Mouse (Mus musculus): ENCODE results near the gene Rnase9.

Gene Rnase9

GRCm38 (mm10) chr14:51041769-51042168 lies at the start of gene Rnase9:
Rnase9 (minus strand) TSS chr14:51041869.
- DNase-seq (ENCODE audit: low spot score in 2 of 2): no peak

- DNase-seq (ENCODE audit: low spot score in 2 of 2): peak; percentile 56 to 93
Observed at GRCm38 (mm10) chr14:51090077-51090781, 48.6 kb upstream of the Rnase9 start.

- DNase-seq (ENCODE audit: low spot score in 2 of 2): no peak
Observed at GRCm38 (mm10) chr14:51089674-51090076, 48.0 kb upstream of the Rnase9 start.

- DNase-seq (ENCODE audit: low spot score in 2 of 2): peak; percentile 93 to 99
Observed at GRCm38 (mm10) chr14:51088970-51089673, 47.5 kb upstream of the Rnase9 start.

GRCm38 (mm10) chr14:51088166-51088969 lies 46.7 kb upstream of the Rnase9 start:
- peak; percentile 54 to 91 for DNase-seq (ENCODE audit: low spot score in 2 of 2)

GRCm38 (mm10) chr14:51087762-51088161 lies 46.1 kb upstream of the Rnase9 start:
- no peak for DNase-seq (ENCODE audit: low spot score in 2 of 2)

- no peak for DNase-seq (ENCODE audit: low spot score in 2 of 2)
Observed at GRCm38 (mm10) chr14:51085911-51086310, 44.2 kb upstream of the Rnase9 start.

- DNase-seq (ENCODE audit: low spot score in 2 of 2): no peak
Observed at GRCm38 (mm10) chr14:51085086-51085485, 43.4 kb upstream of the Rnase9 start.

GRCm38 (mm10) chr14:51083805-51084204 lies 42.1 kb upstream of the Rnase9 start:
- DNase-seq (ENCODE audit: low spot score in 2 of 2): no peak

GRCm38 (mm10) chr14:51082599-51083581 lies 41.2 kb upstream of the Rnase9 start:
- DNase-seq (ENCODE audit: low spot score in 2 of 2): peak in 1 of 2 experiments; percentile 68

- no peak for DNase-seq (ENCODE audit: low spot score in 2 of 2)
Observed at GRCm38 (mm10) chr14:51081035-51081434, 39.4 kb upstream of the Rnase9 start.

- no peak for DNase-seq (ENCODE audit: low spot score in 2 of 2)
Observed at GRCm38 (mm10) chr14:51079180-51079579, 37.5 kb upstream of the Rnase9 start.

GRCm38 (mm10) chr14:51074335-51074734 lies 32.7 kb upstream of the Rnase9 start, which contains the start of gene Olfr750:
Olfr750 (minus strand) TSS chr14:51074435.
- DNase-seq (ENCODE audit: low spot score in 2 of 2): no peak

GRCm38 (mm10) chr14:51069617-51070016 lies 27.9 kb upstream of the Rnase9 start:
- no peak for DNase-seq (ENCODE audit: low spot score in 2 of 2)

GRCm38 (mm10) chr14:51068956-51069355 lies 27.3 kb upstream of the Rnase9 start:
- no peak for DNase-seq (ENCODE audit: low spot score in 2 of 2)

GRCm38 (mm10) chr14:51060761-51061160 lies 19.1 kb upstream of the Rnase9 start:
- no peak for DNase-seq (ENCODE audit: low spot score in 2 of 2)

GRCm38 (mm10) chr14:51057401-51057831 lies 15.7 kb upstream of the Rnase9 start, which contains the start of gene Rnase12:
Rnase12 (minus strand) TSS chr14:51057661.
- no peak for DNase-seq (ENCODE audit: low spot score in 2 of 2)

GRCm38 (mm10) chr14:51054243-51055237 lies 12.9 kb upstream of the Rnase9 start:
- no peak for DNase-seq (ENCODE audit: low spot score in 2 of 2)

- no peak for DNase-seq (ENCODE audit: low spot score in 2 of 2)
Observed at GRCm38 (mm10) chr14:51053176-51053575, 11.5 kb upstream of the Rnase9 start.

- no peak for DNase-seq (ENCODE audit: low spot score in 2 of 2)
Observed at GRCm38 (mm10) chr14:51051941-51052340, 10.3 kb upstream of the Rnase9 start.
